Mouse (Mus musculus): ENCODE results near the gene Taok3. TPM values are rescaled to one million over a fixed set of nuclear protein-coding genes. Genes with fewer than 3 reads are reported as not detected.

Gene Taok3
- polyA plus RNA-seq, 1 experiment from 2014 or later, result 28.9 TPM

DNA sequence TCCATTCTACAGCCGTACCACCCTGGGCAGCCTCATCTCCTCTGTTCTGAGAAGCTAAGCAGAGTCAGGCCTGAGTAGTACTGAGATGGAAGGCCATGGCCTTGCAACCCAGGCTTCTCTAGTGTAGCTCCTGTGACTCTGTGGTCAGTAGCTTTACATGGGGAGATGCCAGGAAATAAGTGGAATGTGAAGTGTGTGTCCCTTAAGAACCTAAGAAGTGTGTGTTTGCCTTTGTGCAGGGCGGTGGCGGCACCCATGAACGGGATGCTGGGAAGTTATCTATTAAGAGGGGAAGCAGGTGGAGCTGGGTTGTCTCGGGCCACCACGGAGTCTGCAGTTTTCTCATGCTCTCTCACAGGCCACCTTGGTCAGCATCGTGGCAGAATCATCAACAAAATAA, 76.6 kb downstream of the Taok3 start:
- Histone ChIP-seq H3K9me3 (0 out of 2 replicates have a peak, but pooled peaks cover 4% of the 10 kb centered on the region), H3K9ac (replicated peaks) (no peak overlapping the region), H3K4me3 (no peak overlapping the region), H3K27me3 (no peaks in the 10 kb centered on the region), H3K4me1 (no peaks in the 10 kb centered on the region), H3K27ac (replicated peaks) (no peak overlapping the region), H3K36me3 (peaks cover 8% of the 10 kb centered on the region; the same call in 1 of the 2 replicates), H3K4me2 (replicated peaks) (no peak overlapping the region)
- ATAC-seq (ENCODE audit: low FRiP score, low read depth), result no peak
- WGBS, result 94% methylated on average over 7 of the region's 7 CpGs

DNA sequence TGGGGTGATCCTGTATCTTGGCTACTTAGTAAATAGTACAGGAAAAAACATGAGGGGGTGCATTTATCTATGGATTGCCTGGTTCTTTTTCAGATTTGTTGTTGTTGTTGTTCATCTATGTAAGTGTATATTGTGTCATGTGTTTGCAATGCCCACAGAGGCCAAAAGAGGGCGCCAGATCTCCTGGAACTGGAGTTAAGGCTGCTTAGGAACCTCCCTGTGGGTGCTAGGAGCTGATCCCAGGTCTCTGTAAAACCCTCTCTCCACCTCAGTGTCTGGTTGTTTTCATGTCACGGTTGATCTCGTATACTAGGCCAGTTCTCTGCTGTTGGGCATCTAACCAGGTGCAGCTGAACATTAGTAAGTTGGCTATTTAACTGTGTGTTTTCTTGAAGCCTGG, 78.5 kb downstream of the Taok3 start:
- Histone ChIP-seq H3K4me3 (no peak overlapping the region), H3K4me2 (replicated peaks) (no peak overlapping the region), H3K9ac (replicated peaks) (no peak overlapping the region), H3K36me3 (peaks cover 13% of the 10 kb centered on the region), H3K4me1 (no peaks in the 10 kb centered on the region), H3K9me3 (0 out of 2 replicates have a peak, but pooled peaks cover 4% of the 10 kb centered on the region), H3K27ac (replicated peaks) (no peak overlapping the region), H3K27me3 (no peaks in the 10 kb centered on the region)
- ATAC-seq (ENCODE audit: low FRiP score, low read depth), result no peak
- 78% methylated on average over 3 of the region's 3 CpGs for WGBS

DNA sequence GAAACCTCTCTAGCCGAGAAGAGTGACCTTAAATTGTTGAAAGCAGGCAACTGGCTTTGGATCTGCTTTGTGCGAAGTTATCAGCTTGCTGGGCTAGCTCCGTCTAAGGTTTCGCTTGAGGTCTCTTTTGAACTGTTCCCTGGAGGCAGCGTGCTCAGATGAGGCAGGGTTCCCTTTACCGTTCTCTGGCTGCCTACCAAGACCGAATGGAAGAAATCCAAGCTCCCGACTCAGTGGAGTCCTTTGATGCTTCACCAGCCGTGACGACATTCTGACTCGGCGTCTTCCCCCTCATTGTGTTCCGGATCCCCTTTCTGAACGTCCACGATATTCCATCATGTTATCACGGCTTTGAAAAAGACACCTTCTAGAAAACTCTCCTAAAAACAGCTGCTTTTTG, 87.4 kb downstream of the Taok3 start:
- WGBS, result 80% methylated on average over 16 of the region's 16 CpGs
- ATAC-seq (ENCODE audit: low FRiP score, low read depth), result no peak
- H3K4me2 ChIP-seq (replicated peaks), result no peak overlapping the region
- no peak overlapping the region for H3K4me3 ChIP-seq
- H3K27ac ChIP-seq (replicated peaks), result no peak overlapping the region
- no peaks in the 10 kb centered on the region for H3K27me3 ChIP-seq
- peaks cover 6% of the 10 kb centered on the region; the same call in 1 of the 2 replicates for H3K9me3 ChIP-seq
- no peaks in the 10 kb centered on the region for H3K4me1 ChIP-seq
- peaks cover 15% of the 10 kb centered on the region for H3K36me3 ChIP-seq
- no peak overlapping the region for H3K9ac ChIP-seq (replicated peaks)

DNA sequence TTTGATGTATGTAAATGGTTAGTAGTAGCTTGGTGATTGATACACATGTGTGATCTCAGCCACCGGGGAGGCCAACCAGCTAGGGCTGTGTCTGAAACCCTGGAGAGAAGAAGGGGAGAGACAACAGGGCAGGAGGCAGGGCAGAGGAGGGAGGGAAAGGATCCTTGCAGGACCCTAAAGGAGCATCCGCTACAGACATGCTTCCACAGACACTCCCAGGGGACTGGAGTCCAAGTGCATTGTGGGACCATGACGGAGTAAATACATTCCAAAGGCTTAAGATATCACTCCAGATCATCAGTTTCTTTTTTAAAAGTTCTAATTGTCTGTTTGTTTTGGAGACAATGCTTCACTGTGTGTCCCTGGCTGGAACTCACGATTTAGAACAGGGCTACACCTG, 94.1 kb downstream of the Taok3 start:
- 79% methylated on average over 4 of the region's 4 CpGs for WGBS
- peaks cover 5% of the 10 kb centered on the region; the same call in 1 of the 2 replicates for H3K36me3 ChIP-seq
- H3K27ac ChIP-seq (replicated peaks), result no peak overlapping the region
- H3K4me1 ChIP-seq, result no peaks in the 10 kb centered on the region
- H3K4me3 ChIP-seq, result no peak overlapping the region
- H3K9ac ChIP-seq (replicated peaks), result no peak overlapping the region
- H3K27me3 ChIP-seq, result no peaks in the 10 kb centered on the region
- H3K9me3 ChIP-seq, result peaks cover under 1% of the 10 kb centered on the region; the same call in 1 of the 2 replicates
- H3K4me2 ChIP-seq (replicated peaks), result no peak overlapping the region
- ATAC-seq (ENCODE audit: low FRiP score, low read depth), result no peak

DNA sequence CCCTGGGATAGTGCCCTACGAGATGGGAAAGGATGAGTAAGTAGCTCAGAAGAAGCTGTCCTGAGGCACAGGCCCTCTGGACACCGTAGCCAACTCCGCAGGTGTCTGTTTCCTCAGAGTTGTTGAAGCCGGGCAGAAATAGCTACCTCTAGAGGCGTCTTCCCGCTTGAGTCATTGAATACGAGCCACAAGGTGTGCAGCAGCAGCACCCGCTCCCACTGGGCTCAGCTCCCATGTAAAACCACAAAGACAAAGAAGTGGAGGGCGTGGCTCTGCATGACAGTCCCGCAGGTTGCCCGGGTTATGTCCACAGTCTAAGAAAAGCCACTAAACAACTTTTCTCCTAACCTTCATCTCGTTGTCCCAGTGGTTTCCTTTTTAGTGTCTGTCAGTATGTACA, 111.1 kb downstream of the Taok3 start:
- Histone ChIP-seq H3K9ac (replicated peaks) (no peak overlapping the region), H3K36me3 (0 out of 2 replicates have a peak, but pooled peaks cover 6% of the 10 kb centered on the region), H3K4me2 (replicated peaks) (no peak overlapping the region), H3K9me3 (no peaks in the 10 kb centered on the region), H3K4me3 (no peak overlapping the region), H3K27me3 (no peaks in the 10 kb centered on the region), H3K27ac (replicated peaks) (no peak overlapping the region), H3K4me1 (no peaks in the 10 kb centered on the region)
- no peak for ATAC-seq (ENCODE audit: low FRiP score, low read depth)
- WGBS, result 66% methylated on average over 12 of the region's 12 CpGs

DNA sequence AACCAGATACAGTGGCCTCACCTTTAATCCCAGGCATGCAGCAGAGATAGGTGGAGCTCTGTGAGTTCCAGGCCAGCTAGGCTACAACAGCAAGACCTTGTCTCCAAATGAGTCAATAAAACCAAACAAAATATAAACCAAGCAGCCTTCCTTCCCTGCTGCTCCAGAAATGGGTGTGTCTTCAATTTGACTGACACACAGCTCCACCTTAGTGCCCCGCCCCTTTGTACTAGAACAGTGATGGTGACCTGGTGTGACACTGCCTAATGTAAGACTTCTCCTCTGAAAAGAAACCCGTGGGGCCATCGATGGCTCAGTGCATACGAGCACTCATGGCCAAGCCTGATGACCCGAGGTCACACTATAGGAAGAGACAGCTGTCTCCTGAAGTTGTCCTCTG, 116.6 kb downstream of the Taok3 start:
- no peaks in the 10 kb centered on the region for H3K36me3 ChIP-seq
- ATAC-seq (ENCODE audit: low FRiP score, low read depth), result no peak
- no peak overlapping the region for H3K9ac ChIP-seq (replicated peaks)
- H3K27ac ChIP-seq (replicated peaks), result no peak overlapping the region
- WGBS, result 78% methylated on average over 5 of the region's 5 CpGs
- H3K4me1 ChIP-seq, result peaks cover 10% of the 10 kb centered on the region
- no peaks in the 10 kb centered on the region for H3K9me3 ChIP-seq
- H3K4me3 ChIP-seq, result no peak overlapping the region
- H3K4me2 ChIP-seq (replicated peaks), result no peak overlapping the region
- no peaks in the 10 kb centered on the region for H3K27me3 ChIP-seq

DNA sequence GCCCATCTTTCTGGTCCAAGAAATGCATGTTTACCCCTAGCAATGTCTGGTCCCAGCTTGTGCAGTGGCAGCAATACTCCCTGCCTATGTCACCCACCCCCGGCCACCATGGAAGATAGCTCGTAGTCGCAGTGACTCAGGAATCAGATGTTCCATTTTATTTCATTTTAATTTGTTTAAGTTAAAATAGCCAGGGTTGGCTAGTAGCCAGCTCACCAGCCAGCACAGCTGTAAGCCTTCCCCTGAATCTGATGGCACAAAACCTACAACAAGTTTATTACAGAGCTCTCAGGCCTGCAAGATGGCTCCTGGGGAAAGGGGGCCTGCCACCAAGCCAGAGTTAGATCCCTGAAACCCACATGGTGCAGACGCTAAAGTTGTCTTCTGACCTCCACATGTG, 119.2 kb downstream of the Taok3 start:
- no peaks in the 10 kb centered on the region for H3K27me3 ChIP-seq
- 84% methylated on average over 4 of the region's 4 CpGs for WGBS
- ATAC-seq (ENCODE audit: low FRiP score, low read depth), result no peak
- H3K36me3 ChIP-seq, result no peaks in the 10 kb centered on the region
- H3K27ac ChIP-seq (replicated peaks), result no peak overlapping the region
- no peak overlapping the region for H3K4me2 ChIP-seq (replicated peaks)
- no peak overlapping the region for H3K9ac ChIP-seq (replicated peaks)
- H3K4me1 ChIP-seq, result peaks cover 25% of the 10 kb centered on the region
- H3K4me3 ChIP-seq, result no peak overlapping the region
- H3K9me3 ChIP-seq, result no peaks in the 10 kb centered on the region

DNA sequence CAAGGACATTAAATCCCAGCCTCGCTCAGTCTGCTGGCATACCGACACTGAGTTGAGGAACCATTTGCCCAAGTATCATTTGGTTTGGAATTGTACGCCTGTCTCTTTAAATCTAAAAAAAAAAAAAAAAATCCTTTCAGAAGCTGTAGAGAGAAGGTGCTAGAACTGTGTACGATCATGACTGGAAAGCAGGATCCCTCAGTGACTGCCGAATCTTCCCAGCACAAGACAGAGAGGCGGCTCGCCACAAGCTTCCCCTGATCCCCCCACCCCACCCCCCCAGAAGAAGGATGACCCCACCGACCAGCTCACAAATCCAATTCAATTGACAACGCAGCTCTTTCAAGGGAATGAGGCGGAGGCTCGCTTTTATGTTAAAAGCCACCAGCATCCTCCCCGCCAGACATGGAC, 120.4 kb downstream of the Taok3 start:
- Histone ChIP-seq H3K4me2 (replicated peaks) (peak overlapping the region; percentile 66), H3K4me1 (peaks cover 25% of the 10 kb centered on the region), H3K9me3 (no peaks in the 10 kb centered on the region), H3K4me3 (peak overlapping the region; percentile 51), H3K27ac (replicated peaks) (peak overlapping the region; percentile 85), H3K27me3 (no peaks in the 10 kb centered on the region), H3K9ac (replicated peaks) (peak overlapping the region; percentile 72), H3K36me3 (no peaks in the 10 kb centered on the region)
- WGBS, result 3% methylated on average over 12 of the region's 12 CpGs
- no peak for ATAC-seq (ENCODE audit: low FRiP score, low read depth)

DNA sequence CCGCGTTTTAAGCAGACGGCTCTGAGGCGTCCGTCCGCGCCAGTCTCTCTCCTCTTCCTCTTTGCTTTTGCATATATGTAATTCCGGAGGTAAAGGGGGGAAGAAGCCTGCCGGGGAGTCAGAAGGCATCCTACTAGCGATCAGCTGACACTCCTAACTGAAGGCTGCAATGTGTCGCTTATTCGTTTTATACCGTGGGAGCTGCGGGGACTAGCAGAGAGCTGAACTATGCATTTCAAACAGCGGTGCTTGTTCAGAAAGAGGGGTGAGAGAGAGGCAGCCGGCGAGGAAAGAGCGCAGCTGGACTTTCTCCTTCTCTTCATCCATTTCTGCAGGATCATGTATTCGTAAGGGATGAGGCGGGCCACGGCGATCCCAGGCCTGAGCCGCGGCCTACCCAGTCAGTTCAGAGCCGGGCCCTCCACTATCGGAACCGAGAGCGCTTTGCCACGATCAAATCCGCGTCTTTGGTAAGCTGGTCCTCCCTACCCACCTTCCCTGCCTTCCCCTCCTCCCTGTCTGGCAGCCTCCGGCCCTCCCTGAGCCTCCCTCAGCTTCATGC, 120.9 kb downstream of the Taok3 start:
- Histone ChIP-seq H3K4me3 (peak overlapping the region; percentile 51), H3K4me2 (replicated peaks) (peak overlapping the region; percentile 66), H3K4me1 (peaks cover 25% of the 10 kb centered on the region), H3K27me3 (no peaks in the 10 kb centered on the region), H3K36me3 (no peaks in the 10 kb centered on the region), H3K27ac (replicated peaks) (peak overlapping the region; percentile 85), H3K9ac (replicated peaks) (peak overlapping the region; percentile 72), H3K9me3 (no peaks in the 10 kb centered on the region)
- peak; percentile 60; the same call in 1 of the 2 replicates for ATAC-seq (ENCODE audit: low FRiP score, low read depth)
- under 1% methylated on average over 29 of the region's 32 CpGs for WGBS

DNA sequence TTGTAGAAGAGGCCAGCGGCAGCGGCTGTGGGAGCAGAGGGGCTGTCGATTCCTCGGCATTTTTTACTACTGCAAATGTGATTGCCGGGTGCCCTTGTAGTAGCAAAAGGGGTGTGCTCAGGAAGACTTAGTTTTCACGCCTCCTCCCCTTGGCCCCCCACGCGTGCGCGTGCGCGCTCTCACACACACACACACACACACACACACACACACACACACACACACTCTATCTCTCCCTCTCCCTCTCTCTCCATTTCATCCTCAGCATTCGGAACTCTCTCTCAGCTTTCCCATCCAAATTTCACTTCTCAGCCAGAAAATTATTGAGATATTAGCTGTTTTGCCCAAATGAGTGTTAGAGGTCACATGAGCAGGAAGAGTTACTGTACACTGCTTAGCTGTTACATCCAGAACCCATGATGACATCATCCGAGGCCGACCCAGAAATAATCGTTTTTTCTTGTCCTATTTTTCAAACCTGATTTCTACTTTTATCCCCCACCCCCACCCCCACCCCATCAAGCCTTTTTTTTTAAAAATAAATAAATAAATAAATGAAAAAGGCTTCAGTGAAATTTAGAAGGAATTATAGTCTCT, 122.1 kb downstream of the Taok3 start:
- no peaks in the 10 kb centered on the region for H3K27me3 ChIP-seq
- H3K9me3 ChIP-seq, result no peaks in the 10 kb centered on the region
- peak overlapping the region; percentile 51 for H3K4me3 ChIP-seq
- peak overlapping the region; percentile 66 for H3K4me2 ChIP-seq (replicated peaks)
- peak overlapping the region; percentile 85 for H3K27ac ChIP-seq (replicated peaks)
- H3K9ac ChIP-seq (replicated peaks), result peak overlapping the region; percentile 43; the same call in 1 of the 2 replicates
- H3K4me1 ChIP-seq, result peaks cover 25% of the 10 kb centered on the region
- WGBS, result 60% methylated on average over 16 of the region's 16 CpGs
- ATAC-seq (ENCODE audit: low FRiP score, low read depth), result no peak
- H3K36me3 ChIP-seq, result no peaks in the 10 kb centered on the region

DNA sequence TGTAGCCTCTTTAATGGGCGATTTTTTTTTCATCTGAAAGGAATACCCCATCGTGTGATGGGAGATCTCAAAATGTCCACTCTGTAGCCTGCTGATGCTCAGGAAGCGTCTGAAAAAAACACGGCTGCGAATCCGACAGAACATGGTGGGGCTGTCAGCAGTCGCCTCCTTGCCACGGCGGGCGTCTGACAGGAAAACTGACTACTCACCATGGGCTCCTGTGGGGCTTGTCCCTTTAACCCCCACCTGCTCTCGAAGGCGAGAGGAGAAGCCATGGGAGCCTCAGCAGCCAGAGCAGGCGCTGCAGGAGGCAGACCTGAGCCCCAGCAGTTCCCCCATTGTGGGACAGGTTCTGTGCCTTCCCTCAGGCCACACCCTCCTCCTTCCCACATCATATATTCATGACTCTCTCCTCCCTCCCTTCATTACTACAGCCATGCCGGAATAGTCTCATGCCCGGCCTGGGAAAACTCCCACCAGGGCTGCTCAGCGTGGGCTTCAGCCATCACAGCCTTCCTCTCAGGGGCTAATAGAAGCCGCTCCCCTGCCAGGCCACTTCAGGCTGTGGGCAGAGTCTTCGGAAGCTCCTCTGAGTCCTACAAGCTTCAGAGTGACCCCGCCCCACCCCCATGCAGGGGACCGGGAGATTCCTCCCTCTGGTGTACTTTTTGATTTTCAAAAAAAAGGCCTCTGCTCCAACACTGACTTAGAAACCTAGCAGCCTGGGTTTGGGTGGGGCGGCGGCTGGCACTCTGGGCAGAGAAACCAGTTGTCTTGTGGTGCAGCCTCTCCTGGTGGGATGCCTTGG, 122.9 kb downstream of the Taok3 start:
- H3K36me3 ChIP-seq, result no peaks in the 10 kb centered on the region
- H3K4me1 ChIP-seq, result peaks cover 25% of the 10 kb centered on the region
- peak overlapping the region; percentile 76 for H3K27ac ChIP-seq (replicated peaks)
- peak; percentile 61 for ATAC-seq (ENCODE audit: low FRiP score, low read depth)
- H3K9ac ChIP-seq (replicated peaks), result peak overlapping the region; percentile 60
- peak overlapping the region; percentile 66 for H3K4me2 ChIP-seq (replicated peaks)
- H3K9me3 ChIP-seq, result no peaks in the 10 kb centered on the region
- H3K4me3 ChIP-seq, result peak overlapping the region; percentile 51
- 25% methylated on average over 22 of the region's 22 CpGs for WGBS
- no peaks in the 10 kb centered on the region for H3K27me3 ChIP-seq

DNA sequence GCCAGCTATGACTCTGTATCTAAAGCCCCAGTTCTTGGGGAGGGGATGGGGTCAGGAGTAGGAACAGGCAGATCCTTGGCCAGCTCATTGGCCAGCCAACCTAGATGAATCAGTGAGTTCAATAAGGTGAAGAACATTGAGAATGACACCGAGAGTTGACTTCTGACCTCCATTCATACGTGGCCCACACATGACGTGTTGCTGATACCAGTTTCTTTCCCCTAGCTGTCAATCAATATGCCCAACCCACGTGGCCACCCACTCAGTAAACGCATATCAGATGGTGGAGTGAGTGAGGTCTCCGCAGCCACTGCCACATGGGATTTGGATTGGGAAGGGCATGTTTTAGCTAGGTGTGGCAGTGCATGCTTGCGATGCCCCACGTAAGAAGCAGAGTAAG, 125.2 kb downstream of the Taok3 start:
- H3K4me3 ChIP-seq, result no peak overlapping the region
- H3K4me2 ChIP-seq (replicated peaks), result no peak overlapping the region
- peaks cover 21% of the 10 kb centered on the region for H3K4me1 ChIP-seq
- no peaks in the 10 kb centered on the region for H3K27me3 ChIP-seq
- no peak overlapping the region for H3K27ac ChIP-seq (replicated peaks)
- no peaks in the 10 kb centered on the region for H3K36me3 ChIP-seq
- no peak for ATAC-seq (ENCODE audit: low FRiP score, low read depth)
- no peaks in the 10 kb centered on the region for H3K9me3 ChIP-seq
- no peak overlapping the region for H3K9ac ChIP-seq (replicated peaks)
- 88% methylated on average over 8 of the region's 8 CpGs for WGBS
